Mouse (Mus musculus): ENCODE results near the gene Adora3. TPM values are rescaled to one million over a fixed set of nuclear protein-coding genes. Genes with fewer than 3 reads are reported as not detected.

Adora3 gene
- polyA plus RNA-seq, 1 experiment from 2014 or later = not detected

GRCm38 (mm10) chr3:105838655-105839054 is 32.0 kb upstream of the Adora3 start:
- no peak overlapping the region for H3K9ac ChIP-seq (replicated peaks; ENCODE audit: low read length)
- no peaks in the 10 kb centered on the region for H3K9me3 ChIP-seq (ENCODE audit: control insufficient read depth, low read length)
- no peak overlapping the region for H3K27ac ChIP-seq (replicated peaks; ENCODE audit: low read depth, low read length)
- 88% methylated on average over 3 of the region's 3 CpGs for WGBS
- H3K27me3 ChIP-seq (ENCODE audit: control insufficient read depth, insufficient read depth, low read length) = no peaks in the 10 kb centered on the region
- no peak overlapping the region for H3K4me2 ChIP-seq (ENCODE audit: low read length)
- no peak for DNase-seq
- H3K36me3 ChIP-seq (ENCODE audit: control insufficient read depth, insufficient read depth, low read length) = no peaks in the 10 kb centered on the region
- no peak overlapping the region for H3K4me3 ChIP-seq (replicated peaks; ENCODE audit: low read depth, low read length)
- ATAC-seq (ENCODE audit: low FRiP score, low TSS enrichment) = no peak
- no peaks in the 10 kb centered on the region for H3K4me1 ChIP-seq (ENCODE audit: control insufficient read depth, insufficient read depth, low read length)

GRCm38 (mm10) chr3:105839836-105840235 is 30.8 kb upstream of the Adora3 start:
- no peak for ATAC-seq (ENCODE audit: low FRiP score, low TSS enrichment)
- no peak overlapping the region for H3K4me2 ChIP-seq (ENCODE audit: low read length)
- no peaks in the 10 kb centered on the region for H3K27me3 ChIP-seq (ENCODE audit: control insufficient read depth, insufficient read depth, low read length)
- no peak overlapping the region for H3K27ac ChIP-seq (replicated peaks; ENCODE audit: low read depth, low read length)
- no peak overlapping the region for H3K4me3 ChIP-seq (replicated peaks; ENCODE audit: low read depth, low read length)
- no peaks in the 10 kb centered on the region for H3K36me3 ChIP-seq (ENCODE audit: control insufficient read depth, insufficient read depth, low read length)
- H3K9ac ChIP-seq (replicated peaks; ENCODE audit: low read length) = no peak overlapping the region
- H3K9me3 ChIP-seq (ENCODE audit: control insufficient read depth, low read length) = no peaks in the 10 kb centered on the region
- no peaks in the 10 kb centered on the region for H3K4me1 ChIP-seq (ENCODE audit: control insufficient read depth, insufficient read depth, low read length)
- no peak for DNase-seq
- 93% methylated on average over 4 of the region's 4 CpGs for WGBS

- H3K27me3 ChIP-seq (ENCODE audit: control insufficient read depth, insufficient read depth, low read length) = no peaks in the 10 kb centered on the region
- WGBS = 80% methylated on average over 7 of the region's 7 CpGs
- no peak overlapping the region for H3K4me2 ChIP-seq (ENCODE audit: low read length)
- no peaks in the 10 kb centered on the region for H3K36me3 ChIP-seq (ENCODE audit: control insufficient read depth, insufficient read depth, low read length)
- no peak overlapping the region for H3K27ac ChIP-seq (replicated peaks; ENCODE audit: low read depth, low read length)
- DNase-seq = no peak
- H3K4me3 ChIP-seq (replicated peaks; ENCODE audit: low read depth, low read length) = no peak overlapping the region
- no peaks in the 10 kb centered on the region for H3K9me3 ChIP-seq (ENCODE audit: control insufficient read depth, low read length)
- ATAC-seq (ENCODE audit: low FRiP score, low TSS enrichment) = no peak
- no peaks in the 10 kb centered on the region for H3K4me1 ChIP-seq (ENCODE audit: control insufficient read depth, insufficient read depth, low read length)
- H3K9ac ChIP-seq (replicated peaks; ENCODE audit: low read length) = no peak overlapping the region
Observed at GRCm38 (mm10) chr3:105846294-105847069, 24.2 kb upstream of the Adora3 start.

- no peaks in the 10 kb centered on the region for H3K36me3 ChIP-seq (ENCODE audit: control insufficient read depth, insufficient read depth, low read length)
- ATAC-seq (ENCODE audit: low FRiP score, low TSS enrichment) (no peak), DNase-seq (no peak)
- no peaks in the 10 kb centered on the region for H3K9me3 ChIP-seq (ENCODE audit: control insufficient read depth, low read length)
- no peaks in the 10 kb centered on the region for H3K27me3 ChIP-seq (ENCODE audit: control insufficient read depth, insufficient read depth, low read length)
- H3K4me1 ChIP-seq (ENCODE audit: control insufficient read depth, insufficient read depth, low read length) = no peaks in the 10 kb centered on the region
- no peak overlapping the region for H3K4me3 ChIP-seq (replicated peaks; ENCODE audit: low read depth, low read length)
- H3K9ac ChIP-seq (replicated peaks; ENCODE audit: low read length) = no peak overlapping the region
- WGBS = 86% methylated on average over 8 of the region's 8 CpGs
- no peak overlapping the region for H3K27ac ChIP-seq (replicated peaks; ENCODE audit: low read depth, low read length)
- no peak overlapping the region for H3K4me2 ChIP-seq (ENCODE audit: low read length)
Observed at GRCm38 (mm10) chr3:105853781-105854180, 16.9 kb upstream of the Adora3 start.

GRCm38 (mm10) chr3:105854786-105855185 is 15.9 kb upstream of the Adora3 start:
- DNase-seq (no peak), ATAC-seq (ENCODE audit: low FRiP score, low TSS enrichment) (no peak)
- Histone ChIP-seq H3K36me3 (ENCODE audit: control insufficient read depth, insufficient read depth, low read length) (no peaks in the 10 kb centered on the region), H3K9ac (replicated peaks; ENCODE audit: low read length) (no peak overlapping the region), H3K4me3 (replicated peaks; ENCODE audit: low read depth, low read length) (no peak overlapping the region), H3K4me2 (ENCODE audit: low read length) (no peak overlapping the region), H3K4me1 (ENCODE audit: control insufficient read depth, insufficient read depth, low read length) (no peaks in the 10 kb centered on the region), H3K9me3 (ENCODE audit: control insufficient read depth, low read length) (no peaks in the 10 kb centered on the region), H3K27ac (replicated peaks; ENCODE audit: low read depth, low read length) (no peak overlapping the region), H3K27me3 (ENCODE audit: control insufficient read depth, insufficient read depth, low read length) (no peaks in the 10 kb centered on the region)
- 77% methylated on average over 4 of the region's 4 CpGs for WGBS

- no peaks in the 10 kb centered on the region for H3K9me3 ChIP-seq (ENCODE audit: control insufficient read depth, low read length)
- H3K9ac ChIP-seq (replicated peaks; ENCODE audit: low read length) = no peak overlapping the region
- H3K4me1 ChIP-seq (ENCODE audit: control insufficient read depth, insufficient read depth, low read length) = no peaks in the 10 kb centered on the region
- WGBS = 79% methylated on average over 5 of the region's 5 CpGs
- H3K4me2 ChIP-seq (ENCODE audit: low read length) = no peak overlapping the region
- H3K27me3 ChIP-seq (ENCODE audit: control insufficient read depth, insufficient read depth, low read length) = no peaks in the 10 kb centered on the region
- ATAC-seq (ENCODE audit: low FRiP score, low TSS enrichment) (no peak), DNase-seq (no peak)
- no peak overlapping the region for H3K4me3 ChIP-seq (replicated peaks; ENCODE audit: low read depth, low read length)
- H3K36me3 ChIP-seq (ENCODE audit: control insufficient read depth, insufficient read depth, low read length) = no peaks in the 10 kb centered on the region
- H3K27ac ChIP-seq (replicated peaks; ENCODE audit: low read depth, low read length) = no peak overlapping the region
Observed at GRCm38 (mm10) chr3:105857513-105857912, 13.1 kb upstream of the Adora3 start.

- WGBS = 41% methylated on average over 7 of the region's 7 CpGs
- Histone ChIP-seq H3K36me3 (ENCODE audit: control insufficient read depth, insufficient read depth, low read length) (no peaks in the 10 kb centered on the region), H3K27me3 (ENCODE audit: control insufficient read depth, insufficient read depth, low read length) (no peaks in the 10 kb centered on the region), H3K4me1 (ENCODE audit: control insufficient read depth, insufficient read depth, low read length) (no peaks in the 10 kb centered on the region), H3K4me3 (replicated peaks; ENCODE audit: low read depth, low read length) (no peak overlapping the region), H3K9me3 (ENCODE audit: control insufficient read depth, low read length) (no peaks in the 10 kb centered on the region), H3K4me2 (ENCODE audit: low read length) (no peak overlapping the region), H3K9ac (replicated peaks; ENCODE audit: low read length) (no peak overlapping the region), H3K27ac (replicated peaks; ENCODE audit: low read depth, low read length) (no peak overlapping the region)
- no peak for ATAC-seq (ENCODE audit: low FRiP score, low TSS enrichment)
- no peak for DNase-seq
Observed at GRCm38 (mm10) chr3:105861747-105862366, 8.8 kb upstream of the Adora3 start.

- DNase-seq (no peak), ATAC-seq (ENCODE audit: low FRiP score, low TSS enrichment) (no peak)
- H3K9ac ChIP-seq (replicated peaks; ENCODE audit: low read length) = no peak overlapping the region
- no peak overlapping the region for H3K27ac ChIP-seq (replicated peaks; ENCODE audit: low read depth, low read length)
- no peaks in the 10 kb centered on the region for H3K36me3 ChIP-seq (ENCODE audit: control insufficient read depth, insufficient read depth, low read length)
- H3K27me3 ChIP-seq (ENCODE audit: control insufficient read depth, insufficient read depth, low read length) = no peaks in the 10 kb centered on the region
- 81% methylated on average over 1 of the region's 1 CpGs for WGBS
- H3K4me1 ChIP-seq (ENCODE audit: control insufficient read depth, insufficient read depth, low read length) = no peaks in the 10 kb centered on the region
- no peak overlapping the region for H3K4me3 ChIP-seq (replicated peaks; ENCODE audit: low read depth, low read length)
- H3K9me3 ChIP-seq (ENCODE audit: control insufficient read depth, low read length) = no peaks in the 10 kb centered on the region
- no peak overlapping the region for H3K4me2 ChIP-seq (ENCODE audit: low read length)
Observed at GRCm38 (mm10) chr3:105864123-105864522, 6.5 kb upstream of the Adora3 start.

- WGBS = 86% methylated on average over 9 of the region's 9 CpGs
- Histone ChIP-seq H3K36me3 (ENCODE audit: control insufficient read depth, insufficient read depth, low read length) (no peaks in the 10 kb centered on the region), H3K27ac (replicated peaks; ENCODE audit: low read depth, low read length) (no peak overlapping the region), H3K4me2 (ENCODE audit: low read length) (no peak overlapping the region), H3K4me3 (replicated peaks; ENCODE audit: low read depth, low read length) (no peak overlapping the region), H3K9me3 (ENCODE audit: control insufficient read depth, low read length) (no peaks in the 10 kb centered on the region), H3K27me3 (ENCODE audit: control insufficient read depth, insufficient read depth, low read length) (no peaks in the 10 kb centered on the region), H3K4me1 (ENCODE audit: control insufficient read depth, insufficient read depth, low read length) (no peaks in the 10 kb centered on the region), H3K9ac (replicated peaks; ENCODE audit: low read length) (no peak overlapping the region)
- ATAC-seq (ENCODE audit: low FRiP score, low TSS enrichment) (no peak), DNase-seq (no peak)
Observed at GRCm38 (mm10) chr3:105865122-105865521, 5.5 kb upstream of the Adora3 start.

Measured in midbrain, embryonic 14.5 days (tissue).